Mouse (Mus musculus): ENCODE data around the gene Rps6kl1. TPM values are rescaled to one million over a fixed set of nuclear protein-coding genes. Genes with fewer than 3 reads are reported as not detected.

Rps6kl1 gene
- polyA plus RNA-seq, 1 experiment from 2014 or later = 0.69 TPM

DNA sequence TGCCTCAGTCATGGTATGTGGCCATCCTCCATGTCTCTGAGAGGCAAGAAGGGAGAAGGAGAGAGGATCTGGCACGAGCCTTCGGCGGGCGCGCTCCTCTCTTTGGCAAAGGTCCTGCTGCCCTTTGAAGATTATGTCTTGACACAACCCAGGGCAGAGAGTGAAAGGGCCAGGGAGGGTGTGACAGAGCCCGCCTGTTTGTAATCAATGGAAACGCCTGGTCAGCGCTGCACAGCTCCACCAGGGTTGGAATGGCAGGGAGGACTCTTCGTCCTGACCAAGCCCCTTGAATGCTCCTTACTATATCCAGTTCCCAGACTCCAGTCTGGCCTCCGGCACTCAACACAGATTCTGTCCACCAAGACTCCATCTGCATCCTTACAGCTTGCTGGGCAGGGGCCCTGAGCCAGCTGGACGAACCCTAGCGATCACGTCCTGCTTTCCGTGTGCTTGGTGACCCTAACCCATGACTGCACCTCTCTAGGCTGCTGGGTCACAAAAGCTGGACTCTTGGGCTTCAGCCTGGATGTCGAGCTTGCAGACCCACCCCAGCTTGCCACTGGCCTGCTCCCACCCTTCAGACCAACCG, 24.1 kb upstream of the Rps6kl1 start:
- Histone ChIP-seq H3K9me3 (replicated peaks) (no peaks in the 10 kb centered on the region), H3K27me3 (no peaks in the 10 kb centered on the region; the same call in 1 of the 2 replicates), H3K9ac (no peak overlapping the region), H3K4me1 (peaks cover 56% of the 10 kb centered on the region), H3K36me3 (no peaks in the 10 kb centered on the region), H3K4me2 (replicated peaks) (peak overlapping the region; percentile 80), H3K4me3 (replicated peaks) (peak overlapping the region; percentile 42), H3K27ac (replicated peaks) (no peak overlapping the region)
- WGBS = 44% methylated on average over 16 of the region's 16 CpGs
- ATAC-seq (ENCODE audit: insufficient number of reproducible peaks, low FRiP score, low TSS enrichment, low read depth) = no peak

DNA sequence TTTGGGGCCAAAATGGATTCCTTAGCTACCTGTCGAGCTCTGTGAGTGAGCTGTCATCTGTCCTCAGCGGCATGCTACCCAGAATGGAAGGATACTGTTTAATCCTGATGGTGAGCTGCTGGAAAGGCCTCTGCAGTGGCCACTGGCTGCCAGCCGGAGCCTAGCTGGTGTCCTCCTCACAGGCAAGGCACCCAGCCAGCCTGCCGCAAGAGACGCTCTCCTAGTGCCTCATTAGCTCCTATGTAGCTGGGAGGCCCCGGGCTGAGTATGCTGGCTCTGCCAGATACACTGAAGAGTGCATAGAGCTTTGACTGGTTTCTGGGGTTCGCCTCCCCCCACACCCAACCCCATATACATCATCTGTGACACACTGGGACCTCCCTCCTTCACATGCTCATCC, 23.0 kb upstream of the Rps6kl1 start:
- ATAC-seq (ENCODE audit: insufficient number of reproducible peaks, low FRiP score, low TSS enrichment, low read depth) = no peak
- H3K4me2 ChIP-seq (replicated peaks) = 0 out of 2 replicates have a peak overlapping the region, but pooled peaks have one; percentile 6
- H3K4me3 ChIP-seq (replicated peaks) = no peak overlapping the region
- no peak overlapping the region for H3K27ac ChIP-seq (replicated peaks)
- 50% methylated on average over 7 of the region's 7 CpGs for WGBS
- no peaks in the 10 kb centered on the region; the same call in 1 of the 2 replicates for H3K27me3 ChIP-seq
- no peaks in the 10 kb centered on the region for H3K36me3 ChIP-seq
- H3K9me3 ChIP-seq (replicated peaks) = no peaks in the 10 kb centered on the region
- peaks cover 68% of the 10 kb centered on the region for H3K4me1 ChIP-seq
- H3K9ac ChIP-seq = no peak overlapping the region

DNA sequence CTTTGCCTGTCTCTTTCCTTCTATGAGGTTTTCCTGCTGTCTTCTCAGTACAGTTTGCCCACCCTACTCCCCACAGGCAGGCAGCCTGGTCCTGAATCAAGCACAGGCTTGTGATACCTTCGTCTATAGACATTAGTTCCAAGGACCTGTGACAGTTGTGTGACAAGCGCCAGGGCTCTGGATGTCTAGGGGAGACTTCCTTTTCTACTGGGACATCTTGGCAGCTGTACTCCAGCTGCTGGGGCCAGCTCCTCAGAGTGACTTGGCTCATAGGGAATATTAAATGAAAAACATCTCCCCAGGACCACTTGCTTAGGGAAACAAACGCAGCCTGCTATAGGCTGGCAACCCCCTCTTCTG, 19.9 kb upstream of the Rps6kl1 start:
- Histone ChIP-seq H3K4me1 (peaks cover 51% of the 10 kb centered on the region), H3K4me2 (replicated peaks) (no peak overlapping the region), H3K27me3 (no peaks in the 10 kb centered on the region; the same call in 1 of the 2 replicates), H3K4me3 (replicated peaks) (no peak overlapping the region), H3K27ac (replicated peaks) (no peak overlapping the region), H3K9me3 (replicated peaks) (no peaks in the 10 kb centered on the region), H3K36me3 (no peaks in the 10 kb centered on the region), H3K9ac (no peak overlapping the region)
- 56% methylated on average over 3 of the region's 3 CpGs for WGBS
- no peak for ATAC-seq (ENCODE audit: insufficient number of reproducible peaks, low FRiP score, low TSS enrichment, low read depth)

DNA sequence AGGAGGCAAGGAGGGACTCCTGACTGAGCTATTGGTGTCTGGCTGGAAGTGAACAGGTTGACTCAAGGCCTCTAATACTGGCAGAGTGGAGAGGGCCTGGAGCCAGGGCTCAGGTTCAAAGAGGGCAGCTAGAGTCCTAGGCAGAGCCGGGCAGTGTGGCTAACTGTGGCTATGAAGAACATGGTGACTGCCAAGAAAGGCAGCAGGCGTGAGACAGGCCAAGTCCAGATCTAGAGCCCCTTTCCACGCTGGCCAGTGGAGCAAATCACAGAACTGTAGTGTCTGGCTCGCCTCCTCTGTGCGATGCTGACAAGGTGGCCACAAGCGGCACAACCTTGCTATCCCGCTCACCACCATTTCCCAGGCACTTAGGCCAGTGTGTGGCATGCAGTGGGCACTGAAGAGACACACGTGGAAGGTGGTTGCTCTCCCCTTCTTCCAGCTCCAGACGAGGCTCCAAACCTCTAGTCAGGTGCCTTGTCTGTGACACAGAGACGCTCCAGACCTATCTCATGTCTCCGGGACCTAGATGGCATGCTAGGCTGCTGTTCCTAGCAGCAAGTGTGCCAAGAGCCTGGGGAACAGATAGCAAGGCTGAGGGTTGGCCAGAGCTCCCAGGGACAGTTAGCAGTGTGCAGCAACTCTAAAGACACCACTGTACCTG, 19.4 kb upstream of the Rps6kl1 start:
- Histone ChIP-seq H3K9me3 (replicated peaks) (no peaks in the 10 kb centered on the region), H3K27ac (replicated peaks) (peak overlapping the region; percentile 28; the same call in 1 of the 2 replicates), H3K36me3 (no peaks in the 10 kb centered on the region), H3K4me3 (replicated peaks) (no peak overlapping the region), H3K27me3 (no peaks in the 10 kb centered on the region; the same call in 1 of the 2 replicates), H3K4me1 (peaks cover 46% of the 10 kb centered on the region), H3K4me2 (replicated peaks) (no peak overlapping the region), H3K9ac (no peak overlapping the region)
- WGBS = 82% methylated on average over 11 of the region's 11 CpGs
- ATAC-seq (ENCODE audit: insufficient number of reproducible peaks, low FRiP score, low TSS enrichment, low read depth) = no peak

DNA sequence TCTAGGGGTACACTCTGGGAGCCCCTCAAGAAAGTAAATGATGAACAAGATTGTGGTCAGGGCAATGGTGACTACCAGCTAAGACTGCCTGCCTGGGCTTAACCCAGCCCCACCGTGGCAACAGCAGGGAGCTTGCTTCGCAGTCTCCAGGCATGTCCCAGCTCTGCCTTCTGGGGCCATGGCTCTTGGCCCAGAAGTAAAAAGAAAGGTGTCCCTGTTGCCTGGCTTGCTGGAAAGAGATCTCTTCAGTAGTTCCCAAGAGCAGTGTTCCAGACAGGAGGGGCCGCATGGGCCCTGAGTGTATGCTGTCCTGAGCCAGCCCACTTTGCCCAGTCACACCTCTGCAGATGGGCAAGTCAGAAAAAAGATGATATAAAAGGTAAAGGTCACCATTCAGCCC, 18.8 kb upstream of the Rps6kl1 start:
- Histone ChIP-seq H3K4me1 (peaks cover 40% of the 10 kb centered on the region), H3K4me2 (replicated peaks) (peak overlapping the region; percentile 43; the same call in 1 of the 2 replicates), H3K36me3 (no peaks in the 10 kb centered on the region), H3K4me3 (replicated peaks) (no peak overlapping the region), H3K27ac (replicated peaks) (no peak overlapping the region; the same call in 1 of the 2 replicates), H3K27me3 (no peaks in the 10 kb centered on the region; the same call in 1 of the 2 replicates), H3K9me3 (replicated peaks) (no peaks in the 10 kb centered on the region), H3K9ac (no peak overlapping the region)
- WGBS = 54% methylated on average over 3 of the region's 3 CpGs
- ATAC-seq (ENCODE audit: insufficient number of reproducible peaks, low FRiP score, low TSS enrichment, low read depth) = 0 out of 2 replicates have a peak, but pooled peaks have one; percentile 22

DNA sequence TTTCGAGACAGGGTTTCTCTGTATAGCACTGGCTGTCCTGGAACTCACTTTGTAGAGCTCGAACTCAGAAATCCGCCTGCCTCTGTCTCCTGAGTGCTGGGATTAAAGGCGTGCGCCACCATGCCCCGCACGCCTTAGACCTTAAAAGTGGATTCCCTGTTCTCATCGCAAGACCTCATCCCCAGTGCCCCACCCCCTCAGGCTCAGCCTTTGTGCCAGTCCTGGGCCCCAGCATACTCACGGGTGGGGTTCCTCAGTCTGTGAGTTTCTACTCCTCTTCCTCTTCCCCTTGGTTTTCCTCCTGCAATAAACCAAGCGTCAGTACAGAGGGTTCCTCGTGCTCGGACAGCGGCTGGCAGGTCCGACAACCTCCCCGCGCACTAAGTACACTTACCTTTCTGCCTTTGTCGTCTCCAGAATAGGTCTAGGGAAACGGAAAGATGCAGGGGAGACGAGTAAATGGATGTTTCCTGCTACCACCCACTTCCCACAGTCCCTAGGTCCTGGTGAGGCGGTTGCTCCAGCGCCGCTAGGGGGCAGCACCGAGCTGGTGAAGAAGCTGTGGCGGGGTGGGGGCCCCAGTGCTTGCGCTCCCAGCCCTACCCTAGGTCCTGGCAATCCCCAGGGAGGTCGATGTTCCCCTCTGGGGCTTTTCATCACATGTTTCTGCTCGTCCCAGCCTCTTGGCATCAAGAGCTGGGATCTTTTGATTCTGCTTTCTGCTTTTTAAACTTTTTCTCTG, 18.2 kb upstream of the Rps6kl1 start:
- WGBS = 27% methylated on average over 27 of the region's 27 CpGs
- H3K4me3 ChIP-seq (replicated peaks) = peak overlapping the region; percentile 21

DNA sequence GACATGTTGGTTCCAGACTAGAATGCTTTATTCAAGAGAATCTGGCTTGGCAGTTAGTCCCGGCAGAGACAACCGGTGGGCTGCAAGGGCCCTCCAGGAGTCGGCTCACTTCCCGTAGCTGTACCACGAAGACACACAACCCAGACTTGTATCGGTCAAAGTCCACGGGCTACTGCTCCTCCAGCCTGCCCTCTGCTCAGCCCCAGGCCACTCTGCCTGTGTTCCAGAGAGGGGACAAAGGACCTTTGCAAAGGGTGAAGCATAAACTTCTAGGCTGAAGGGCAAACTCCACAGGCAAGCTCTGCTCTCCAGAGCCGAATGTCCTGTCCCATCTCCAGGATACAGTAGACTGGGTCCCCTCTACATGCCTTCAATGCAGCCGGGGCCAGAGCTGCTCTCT, 15.6 kb upstream of the Rps6kl1 start:
- Histone ChIP-seq H3K36me3 (no peaks in the 10 kb centered on the region), H3K4me1 (peaks cover 25% of the 10 kb centered on the region), H3K27me3 (no peaks in the 10 kb centered on the region; the same call in 1 of the 2 replicates), H3K9ac (no peak overlapping the region), H3K4me3 (replicated peaks) (no peak overlapping the region), H3K4me2 (replicated peaks) (no peak overlapping the region), H3K27ac (replicated peaks) (no peak overlapping the region), H3K9me3 (replicated peaks) (no peaks in the 10 kb centered on the region)
- WGBS = 81% methylated on average over 9 of the region's 9 CpGs
- ATAC-seq (ENCODE audit: insufficient number of reproducible peaks, low FRiP score, low TSS enrichment, low read depth) = no peak

More for the DNA sequence above, 18.2 kb upstream of the Rps6kl1 start:
- Histone ChIP-seq H3K27ac (replicated peaks) (no peak overlapping the region; the same call in 1 of the 2 replicates), H3K9ac (no peak overlapping the region), H3K36me3 (no peaks in the 10 kb centered on the region), H3K4me1 (peaks cover 35% of the 10 kb centered on the region), H3K9me3 (replicated peaks) (no peaks in the 10 kb centered on the region), H3K4me2 (replicated peaks) (peak overlapping the region; percentile 43), H3K27me3 (no peaks in the 10 kb centered on the region; the same call in 1 of the 2 replicates)
- ATAC-seq (ENCODE audit: insufficient number of reproducible peaks, low FRiP score, low TSS enrichment, low read depth) = peak; percentile 44; the same call in 1 of the 2 replicates

DNA sequence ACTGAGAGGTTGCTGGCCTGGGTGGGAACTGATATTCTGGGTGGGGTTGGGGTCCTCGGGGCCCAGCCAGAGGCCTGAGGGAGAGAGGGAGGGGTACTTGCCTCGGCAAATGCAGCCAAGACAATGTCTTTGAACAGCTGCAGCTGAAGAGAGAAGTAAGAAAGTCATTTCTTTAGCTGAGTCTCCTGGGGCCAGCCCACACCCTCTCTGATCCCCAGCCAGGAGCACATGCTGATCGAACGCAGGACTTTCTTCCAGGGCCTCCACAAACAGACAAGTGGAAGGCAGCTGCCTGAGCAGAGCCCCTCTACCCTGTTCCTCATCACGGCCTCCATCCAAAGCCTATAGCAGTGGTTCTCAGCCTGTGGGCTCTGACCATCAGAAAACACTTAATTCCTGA, 13.9 kb upstream of the Rps6kl1 start:
- peaks cover 10% of the 10 kb centered on the region; the same call in 1 of the 2 replicates for H3K4me1 ChIP-seq
- no peak overlapping the region for H3K9ac ChIP-seq
- no peaks in the 10 kb centered on the region; the same call in 1 of the 2 replicates for H3K27me3 ChIP-seq
- H3K4me2 ChIP-seq (replicated peaks) = no peak overlapping the region
- H3K4me3 ChIP-seq (replicated peaks) = no peak overlapping the region
- H3K9me3 ChIP-seq (replicated peaks) = no peaks in the 10 kb centered on the region
- no peaks in the 10 kb centered on the region for H3K36me3 ChIP-seq
- WGBS = 52% methylated on average over 5 of the region's 5 CpGs
- ATAC-seq (ENCODE audit: insufficient number of reproducible peaks, low FRiP score, low TSS enrichment, low read depth) = no peak
- no peak overlapping the region for H3K27ac ChIP-seq (replicated peaks)

DNA sequence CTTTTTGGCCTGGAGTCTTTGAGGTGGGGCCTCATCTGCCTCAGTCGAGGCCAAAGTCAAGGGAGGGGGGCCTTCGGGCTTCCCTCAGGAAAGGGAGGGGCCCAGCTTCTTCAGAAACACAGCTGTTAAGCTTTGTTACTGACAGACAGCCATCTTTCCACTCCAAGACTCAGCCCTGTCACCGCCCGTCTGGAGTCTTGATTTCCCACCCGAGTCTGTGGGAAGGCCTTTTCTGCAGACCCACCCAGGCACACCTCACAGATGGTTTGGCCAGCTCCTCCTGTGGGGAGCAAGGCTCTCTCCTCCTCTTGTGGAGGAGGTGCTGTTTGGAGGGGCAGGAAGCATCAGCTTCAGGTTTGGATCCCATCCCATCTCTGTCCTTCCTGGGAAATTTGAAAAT, 8.5 kb upstream of the Rps6kl1 start:
- ATAC-seq (ENCODE audit: insufficient number of reproducible peaks, low FRiP score, low TSS enrichment, low read depth) = no peak; the same call in 1 of the 2 replicates
- Histone ChIP-seq H3K27me3 (no peaks in the 10 kb centered on the region), H3K9ac (no peak overlapping the region), H3K4me3 (replicated peaks) (no peak overlapping the region), H3K4me2 (replicated peaks) (no peak overlapping the region), H3K9me3 (replicated peaks) (no peaks in the 10 kb centered on the region), H3K27ac (replicated peaks) (no peak overlapping the region), H3K36me3 (no peaks in the 10 kb centered on the region), H3K4me1 (peaks cover 8% of the 10 kb centered on the region)
- WGBS = 65% methylated on average over 5 of the region's 5 CpGs

DNA sequence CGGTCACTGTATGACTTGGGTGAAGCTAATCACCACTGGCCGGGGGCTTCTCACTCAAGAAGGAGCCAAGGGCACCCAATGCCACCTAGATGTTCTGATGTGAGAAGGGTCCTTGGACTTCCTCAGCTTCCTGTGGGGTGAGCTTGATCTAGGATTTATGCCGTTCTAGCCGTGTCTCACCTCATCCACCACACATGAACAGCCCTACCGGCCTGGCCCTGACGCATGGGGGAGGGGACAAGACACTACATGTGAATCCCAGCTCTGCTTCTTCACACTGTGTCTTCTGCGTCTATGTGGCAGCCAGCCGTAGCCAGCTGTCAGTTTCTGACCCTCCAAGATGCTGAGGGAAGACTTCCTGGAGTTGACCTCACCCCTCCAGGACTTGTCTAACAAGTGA, 7.7 kb upstream of the Rps6kl1 start:
- 91% methylated on average over 8 of the region's 8 CpGs for WGBS
- Histone ChIP-seq H3K27me3 (no peaks in the 10 kb centered on the region), H3K9me3 (replicated peaks) (no peaks in the 10 kb centered on the region), H3K27ac (replicated peaks) (no peak overlapping the region), H3K4me1 (peaks cover 8% of the 10 kb centered on the region), H3K36me3 (no peaks in the 10 kb centered on the region), H3K9ac (no peak overlapping the region), H3K4me3 (replicated peaks) (no peak overlapping the region), H3K4me2 (replicated peaks) (no peak overlapping the region)
- ATAC-seq (ENCODE audit: insufficient number of reproducible peaks, low FRiP score, low TSS enrichment, low read depth) = no peak

DNA sequence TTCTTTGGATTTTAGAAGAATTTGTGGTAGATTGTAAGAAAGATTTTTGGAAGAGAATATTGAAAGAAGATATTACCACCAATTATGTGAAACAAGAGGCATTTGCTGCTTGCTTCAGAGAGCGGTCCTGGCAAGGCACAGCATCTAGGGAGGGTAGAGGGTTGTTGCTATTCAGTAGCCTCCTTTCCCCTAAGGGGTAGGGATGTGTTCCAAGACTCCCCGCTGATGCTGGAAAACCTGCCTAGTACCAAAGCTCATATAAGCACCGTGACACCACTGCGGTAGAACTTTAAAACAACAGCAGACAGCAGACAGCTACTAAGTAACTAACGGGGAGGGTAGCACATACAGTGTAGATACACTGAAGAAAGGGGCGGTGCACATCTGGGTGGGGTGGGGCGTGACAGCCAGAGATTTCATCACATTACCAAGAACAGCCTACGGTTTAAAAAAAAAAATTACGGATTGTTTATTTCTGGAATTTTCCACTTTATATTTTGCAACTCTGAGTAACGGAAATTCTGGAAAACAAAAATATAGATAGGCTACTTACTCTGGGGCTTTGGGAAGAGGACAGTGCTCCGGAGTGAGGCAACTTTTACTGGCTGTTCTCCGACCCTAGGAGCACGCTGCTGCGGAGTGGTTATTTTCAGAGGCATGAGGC, 6.9 kb upstream of the Rps6kl1 start:
- WGBS = 76% methylated on average over 14 of the region's 14 CpGs
- 0 out of 2 replicates have a peak, but pooled peaks have one; percentile 51 for ATAC-seq (ENCODE audit: insufficient number of reproducible peaks, low FRiP score, low TSS enrichment, low read depth)

More for the DNA sequence above, 6.9 kb upstream of the Rps6kl1 start:
- Histone ChIP-seq H3K27me3 (no peaks in the 10 kb centered on the region), H3K4me3 (replicated peaks) (no peak overlapping the region), H3K9ac (no peak overlapping the region), H3K9me3 (replicated peaks) (no peaks in the 10 kb centered on the region), H3K27ac (replicated peaks) (0 out of 2 replicates have a peak overlapping the region, but pooled peaks have one; percentile 13), H3K4me1 (peaks cover 8% of the 10 kb centered on the region), H3K4me2 (replicated peaks) (no peak overlapping the region), H3K36me3 (no peaks in the 10 kb centered on the region)
